Mouse (Mus musculus) cerebellum, adult 11 months (tissue): ENCODE data around the gene 6820408C15Rik.

Source experiments
- DNase-seq: peaks from one replicate; pipeline ENCODE4 v3.0.0; 2022

Gene 6820408C15Rik

DNA sequence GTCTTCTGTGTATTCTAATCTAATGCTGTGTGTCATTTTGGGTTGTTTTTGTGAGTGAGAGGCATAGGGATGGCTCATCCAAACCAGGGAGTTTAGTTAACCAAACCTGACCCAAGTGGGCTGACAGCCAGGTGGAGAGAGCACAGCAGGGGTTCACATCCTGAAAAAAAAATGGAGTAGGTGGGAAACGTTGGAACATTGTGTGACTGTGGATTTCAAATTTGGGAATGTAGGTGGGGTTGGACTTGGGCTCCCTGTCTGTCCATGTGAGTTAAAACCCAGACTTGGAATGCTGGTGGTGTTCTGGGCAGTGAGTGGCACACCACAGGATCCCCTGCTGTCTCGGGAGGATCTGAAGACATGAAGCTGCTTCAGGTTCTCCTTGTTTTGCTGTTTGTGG is 61.4 kb downstream of the 6820408C15Rik start, which contains the start of gene Defb20:
TSS of gene Defb20 (plus strand) at position 301 of the 400 bp plus-strand sequence.
- DNase-seq, result no peak

DNA sequence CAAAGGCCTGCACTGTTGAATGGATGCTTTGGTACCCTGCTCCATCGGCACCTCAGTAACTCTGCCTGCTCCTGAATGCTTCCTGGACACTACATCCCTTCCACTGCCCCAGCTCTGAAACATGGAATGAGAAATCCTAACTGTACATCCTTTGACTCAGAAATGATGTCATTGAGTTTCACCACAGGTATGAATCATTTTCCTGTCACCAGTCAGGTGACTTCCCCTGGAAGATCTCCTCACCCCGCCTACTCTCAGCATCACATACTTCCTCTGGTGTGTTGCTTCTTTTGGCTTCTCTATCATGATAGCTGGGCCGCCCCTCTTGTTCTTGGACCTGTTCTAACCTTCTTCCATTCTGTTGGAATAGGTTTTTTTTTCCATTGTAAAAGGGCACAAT is 65.5 kb downstream of the 6820408C15Rik start:
- DNase-seq, result no peak

GRCm38 (mm10) chr2:152481726-152482125 is 66.3 kb downstream of the 6820408C15Rik start:
- no peak for DNase-seq

- DNase-seq, result no peak
Measured at GRCm38 (mm10) chr2:152487024-152487423, 71.6 kb downstream of the 6820408C15Rik start.

- no peak for DNase-seq
Measured at GRCm38 (mm10) chr2:152490038-152490437, 74.7 kb downstream of the 6820408C15Rik start, which contains the start of gene Defb22. Defb22 (minus strand) TSS chr2:152490138.

DNA sequence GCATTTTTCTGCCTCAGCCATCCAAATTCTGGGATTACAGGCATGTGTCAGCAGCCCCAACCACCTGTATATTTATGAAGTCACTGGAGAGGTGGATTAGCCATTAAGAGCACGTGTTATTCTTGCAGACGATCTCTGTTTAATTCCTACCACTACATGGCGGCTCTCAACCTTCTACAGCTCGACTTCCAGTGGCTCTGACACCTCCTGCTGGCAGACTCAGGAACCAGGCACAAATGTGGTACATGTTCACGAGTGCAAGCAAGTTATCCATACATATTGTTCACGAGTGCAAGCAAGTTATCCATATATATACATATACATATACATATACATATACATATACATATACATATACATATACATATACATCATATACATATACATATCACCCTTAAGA is 77.8 kb downstream of the 6820408C15Rik start:
- DNase-seq, result no peak
